Mouse (Mus musculus) cortical plate, adult 2 months (tissue): ENCODE measurements at regions not wholly inside any gene's neighbourhood (a gene's known extent, or its start where the extent isn't known, plus 50 kb on each side); places are given as distances from the start of the nearest gene placed in this dataset.

Source experiments
- CTCF ChIP-seq: fragments of 200-500 bp; IDR thresholded peaks from 2 replicates; pipeline ENCODE4 v1.5.1; 2011; ENCODE audit warnings: mild to moderate bottlenecking, control low read depth, low read length; ENCODE audit not compliant: insufficient read depth; ENCODE audit errors: extremely low read depth
- POLR2A ChIP-seq: fragments of 200-500 bp; IDR thresholded peaks from 2 replicates; pipeline ENCODE4 v1.6.1; 2011; ENCODE audit warnings: mild to moderate bottlenecking, low read length, control low read depth; ENCODE audit not compliant: insufficient read depth; ENCODE audit errors: extremely low read depth

- no peak for TF ChIP-seq CTCF
- TF ChIP-seq POLR2A, result no peak
Measured at GRCm38 (mm10) chr12:45644180-45644579, 569.7 kb upstream of the Stxbp6 start.
